Mouse (Mus musculus) liver, postnatal 0 days (tissue): ENCODE measurements around the gene Vps41. TPM values are rescaled to one million over a fixed set of nuclear protein-coding genes. Genes with fewer than 3 reads are reported as not detected.

Experiments
- ATAC-seq: fragments of 200-750 bp; cut with Nextera tagmentation; 2 replicates; pipeline ENCODE4 v1.8.0; 2017; ENCODE audit warnings: mild to moderate bottlenecking, moderate library complexity
- DNase-seq: peaks from one replicate; pipeline ENCODE4 v3.0.0-alpha.2; 2016
- H3K27ac ChIP-seq: fragments of 300-500 bp; sonication (generic); 2 replicates; pipeline ENCODE4 v1.5.1; 2014; ENCODE audit warnings: antibody characterized with exemption, moderate library complexity, mild to moderate bottlenecking, low read depth
- H3K27me3 ChIP-seq: fragments of 300-500 bp; sonication (generic); 2 replicates; pipeline ENCODE4 v1.6.1; 2014; ENCODE audit warnings: low read length, control low read depth, mixed read lengths; ENCODE audit not compliant: insufficient read depth
- H3K36me3 ChIP-seq: fragments of 300-500 bp; sonication (generic); replicated peaks from 2 replicates; pipeline ENCODE4 v1.6.1; 2014; ENCODE audit warnings: mild to moderate bottlenecking, control low read depth, low read length, moderate library complexity, mixed read lengths; ENCODE audit not compliant: insufficient read depth
- H3K4me1 ChIP-seq: fragments of 300-500 bp; sonication (generic); 2 replicates; pipeline ENCODE4 v1.6.1; 2014; ENCODE audit warnings: antibody characterized with exemption, mild to moderate bottlenecking, control low read depth; ENCODE audit not compliant: insufficient read depth
- H3K4me2 ChIP-seq: fragments of 300-500 bp; sonication (generic); 2 replicates; pipeline ENCODE4 v1.6.1; 2014; ENCODE audit warnings: low read depth, mild to moderate bottlenecking, low read length, moderate library complexity, mixed read lengths
- H3K4me3 ChIP-seq: fragments of 300-500 bp; sonication (generic); 2 replicates; pipeline ENCODE4 v1.5.1; 2014; ENCODE audit warnings: low read depth, low read length
- H3K9ac ChIP-seq: fragments of 300-500 bp; sonication (generic); replicated peaks from 2 replicates; pipeline ENCODE4 v1.6.1; 2014; ENCODE audit warnings: mild to moderate bottlenecking, moderate library complexity
- H3K9me3 ChIP-seq: fragments of 300-500 bp; sonication (generic); 2 replicates; pipeline ENCODE4 v1.6.1; 2016; ENCODE audit warnings: mild to moderate bottlenecking, control low read depth, low read length, mixed read lengths
- CTCF ChIP-seq: sonication (generic); IDR thresholded peaks from 2 replicates; pipeline ENCODE4 v1.5.1; 2016; ENCODE audit warnings: antibody characterized with exemption, low read depth
- EP300 ChIP-seq: IDR thresholded peaks from 2 replicates; pipeline ENCODE4 v1.6.1; 2016; ENCODE audit warnings: antibody characterized with exemption, low read depth, mild to moderate bottlenecking
- WGBS: fragments of 180-500 bp; shearing (Covaris S2); extraction: QIAGEN DNeasy Blood & Tissue Kit; methylation state at CpG from one replicate; pipeline ENCODE4 v1.1.7; 2014; ENCODE audit not compliant: insufficient replicate concordance; 5-methylcytosine and 5-hydroxymethylcytosine counted together
- polyA plus RNA-seq: library from polyadenylated mRNA; unstranded; fragments of >200 nt; fragmentation: Nextera tagmentation; extraction: Ambion mirVana; gene quantifications from 2 replicates; pipeline ENCODE4 v1.2.1, GENCODE M21; 2015

Gene Vps41
- polyA plus RNA-seq, 1 experiment from 2014 or later = 17.0 TPM

DNA sequence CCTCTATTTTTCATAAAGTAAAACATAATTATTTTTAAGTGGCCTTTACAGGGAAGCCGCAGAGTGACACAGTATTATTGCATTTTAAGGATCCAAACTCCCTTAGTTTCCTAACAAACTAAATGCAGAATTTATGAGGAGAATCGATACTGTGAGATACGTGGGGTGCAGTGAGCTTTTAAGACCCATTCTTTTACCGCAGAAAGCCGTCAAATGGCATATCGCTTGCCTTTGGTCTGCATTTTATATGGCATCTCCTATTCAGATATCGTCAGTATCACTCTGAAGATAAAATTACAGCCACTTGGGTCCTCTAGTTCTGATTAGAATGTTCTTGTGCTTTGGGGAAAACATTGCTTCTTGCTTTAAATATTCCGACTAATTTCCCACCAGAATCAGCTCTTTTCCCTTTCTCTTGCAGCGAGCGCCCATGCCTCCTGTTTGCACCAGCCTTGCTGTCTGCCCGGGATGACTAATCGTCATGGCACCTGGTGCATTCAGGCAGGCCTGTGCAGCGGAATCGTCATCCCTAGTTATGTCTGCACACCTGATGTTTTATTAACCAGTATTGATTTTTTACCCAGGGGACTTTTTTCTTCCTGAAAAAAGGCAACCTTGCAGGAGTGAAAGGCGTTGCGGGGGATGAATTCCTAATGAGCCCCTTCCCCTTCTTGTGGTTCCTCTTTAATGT, 26.6 kb downstream of the Vps41 start:
- TF ChIP-seq EP300 (no peak), CTCF (no peak)
- no peaks in the 10 kb centered on the region for H3K4me1 ChIP-seq
- H3K36me3 ChIP-seq = peaks cover 15% of the 10 kb centered on the region
- H3K4me3 ChIP-seq = no peak overlapping the region
- DNase-seq (peak; percentile 30), ATAC-seq (peak; percentile 66)
- WGBS = 71% methylated on average over 16 of the region's 16 CpGs
- H3K9me3 ChIP-seq = peaks cover 6% of the 10 kb centered on the region; the same call in 1 of the 2 replicates
- H3K4me2 ChIP-seq = no peak overlapping the region
- no peaks in the 10 kb centered on the region for H3K27me3 ChIP-seq
- H3K9ac ChIP-seq = no peak overlapping the region
- no peak overlapping the region for H3K27ac ChIP-seq

DNA sequence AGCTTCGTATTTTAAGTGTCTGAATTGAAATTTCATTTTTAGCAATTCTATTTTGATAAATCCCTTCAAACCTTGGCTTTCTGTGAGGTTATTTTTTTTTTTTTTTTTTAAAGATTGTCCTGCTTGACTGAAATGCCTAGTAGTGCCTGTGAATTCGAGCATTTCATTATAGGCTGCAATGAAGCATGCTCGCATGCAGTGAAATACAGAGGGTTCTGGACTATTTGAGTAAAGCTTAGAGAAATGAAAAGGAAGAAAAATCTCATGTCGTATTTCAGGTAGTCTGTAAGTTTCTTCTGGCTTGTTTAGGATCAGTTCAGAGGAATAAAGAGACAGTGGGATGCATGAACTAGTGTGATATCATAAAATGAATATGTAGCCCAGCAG, 27.2 kb downstream of the Vps41 start:
- Histone ChIP-seq H3K27me3 (no peaks in the 10 kb centered on the region), H3K9me3 (peaks cover 6% of the 10 kb centered on the region; the same call in 1 of the 2 replicates), H3K4me2 (no peak overlapping the region), H3K9ac (no peak overlapping the region), H3K36me3 (peaks cover 15% of the 10 kb centered on the region), H3K4me1 (no peaks in the 10 kb centered on the region), H3K27ac (no peak overlapping the region), H3K4me3 (no peak overlapping the region)
- DNase-seq = no peak
- 75% methylated on average over 4 of the region's 4 CpGs for WGBS
- no peak for TF ChIP-seq CTCF
- TF ChIP-seq EP300 = no peak
- no peak for ATAC-seq

DNA sequence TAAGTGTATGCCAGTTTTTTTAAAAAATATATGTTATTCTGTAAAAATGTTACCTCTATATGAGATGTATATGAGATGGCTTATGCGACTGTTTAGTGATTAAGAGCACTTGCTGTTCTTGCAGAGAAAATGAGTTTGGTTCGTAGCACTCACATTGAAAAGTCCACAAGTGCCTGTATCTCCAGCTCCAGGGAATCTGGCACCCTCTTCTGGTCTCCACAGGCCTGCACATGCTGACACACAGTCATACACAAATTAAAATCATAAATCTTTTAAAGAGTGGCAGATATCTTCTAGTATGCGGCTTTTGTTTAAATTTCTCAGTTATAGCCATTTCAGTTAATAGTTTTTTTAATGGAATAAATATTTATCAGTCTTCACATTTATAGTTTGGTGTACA, 40.9 kb downstream of the Vps41 start:
- Histone ChIP-seq H3K27me3 (no peaks in the 10 kb centered on the region), H3K36me3 (no peaks in the 10 kb centered on the region), H3K9ac (no peak overlapping the region), H3K9me3 (no peaks in the 10 kb centered on the region), H3K4me3 (no peak overlapping the region), H3K27ac (no peak overlapping the region), H3K4me1 (0 out of 2 replicates have a peak, but pooled peaks cover 3% of the 10 kb centered on the region), H3K4me2 (no peak overlapping the region)
- 83% methylated on average over 3 of the region's 3 CpGs for WGBS
- DNase-seq (no peak), ATAC-seq (no peak)
- TF ChIP-seq EP300 = no peak
- peak; percentile 48 for TF ChIP-seq CTCF

DNA sequence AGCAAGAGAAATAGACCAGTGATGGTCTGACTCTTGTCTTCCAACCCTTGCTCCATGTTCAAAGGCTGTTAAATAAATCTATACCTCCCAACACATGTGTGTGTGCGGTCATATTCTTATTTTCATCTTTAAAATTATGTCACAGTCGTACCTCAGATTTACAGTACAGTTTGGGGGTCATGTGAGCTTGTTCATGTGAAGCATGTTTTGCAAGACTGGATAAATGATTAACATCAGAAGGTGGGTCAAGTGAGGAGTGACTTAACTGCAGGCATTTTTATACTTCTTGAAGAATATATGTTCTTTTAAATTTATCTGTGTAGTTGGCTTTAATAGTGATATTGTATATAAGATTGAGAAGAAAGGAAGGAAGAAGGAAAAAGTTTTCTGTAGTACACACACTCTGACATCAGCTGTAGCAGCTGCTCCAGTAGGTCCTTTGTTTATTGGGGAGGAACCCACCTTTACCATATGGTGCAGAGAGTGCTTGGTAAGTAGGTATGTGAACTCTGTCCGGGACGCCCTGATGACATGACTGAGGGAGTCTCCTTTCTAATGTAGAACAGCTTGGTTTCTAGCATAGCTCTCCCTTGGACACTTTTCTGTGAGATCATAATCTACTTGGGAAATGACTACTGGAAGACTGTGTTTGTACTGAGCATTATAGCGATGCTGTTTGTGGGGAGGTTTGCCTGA, 42.4 kb downstream of the Vps41 start:
- no peak for DNase-seq
- H3K27me3 ChIP-seq = no peaks in the 10 kb centered on the region
- 0 out of 2 replicates have a peak, but pooled peaks cover 3% of the 10 kb centered on the region for H3K4me1 ChIP-seq
- H3K4me2 ChIP-seq = no peak overlapping the region
- 64% methylated on average over 5 of the region's 5 CpGs for WGBS
- H3K4me3 ChIP-seq = no peak overlapping the region
- H3K9ac ChIP-seq = no peak overlapping the region
- no peak for ATAC-seq
- TF ChIP-seq CTCF (no peak), EP300 (no peak)
- H3K9me3 ChIP-seq = no peaks in the 10 kb centered on the region
- no peak overlapping the region for H3K27ac ChIP-seq
- no peaks in the 10 kb centered on the region for H3K36me3 ChIP-seq

DNA sequence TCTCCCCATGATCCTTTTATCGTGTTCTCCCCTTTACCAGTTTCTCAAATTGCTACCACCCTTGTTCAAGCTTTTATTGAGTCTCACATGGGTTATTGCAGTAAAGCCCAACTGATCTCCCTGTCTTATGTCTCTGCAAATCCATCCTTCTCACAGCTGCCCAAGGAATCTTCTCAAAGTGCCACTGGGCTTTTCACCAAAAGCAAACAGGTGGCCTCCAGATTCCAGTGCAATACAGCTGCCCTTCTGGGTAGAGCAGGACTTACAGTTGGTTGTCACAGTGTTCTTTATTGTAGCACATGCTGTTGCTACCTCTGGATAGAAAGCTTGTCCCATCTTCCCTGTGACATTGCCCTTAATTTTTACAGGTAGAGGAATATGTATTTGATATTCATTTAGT, 44.4 kb downstream of the Vps41 start:
- ATAC-seq (no peak), DNase-seq (no peak)
- H3K4me2 ChIP-seq = no peak overlapping the region
- no peaks in the 10 kb centered on the region for H3K9me3 ChIP-seq
- no peaks in the 10 kb centered on the region for H3K36me3 ChIP-seq
- H3K9ac ChIP-seq = no peak overlapping the region
- H3K4me1 ChIP-seq = 0 out of 2 replicates have a peak, but pooled peaks cover 3% of the 10 kb centered on the region
- 87% methylated on average over 1 of the region's 1 CpGs for WGBS
- TF ChIP-seq CTCF (no peak), EP300 (no peak)
- no peak overlapping the region for H3K27ac ChIP-seq
- H3K4me3 ChIP-seq = no peak overlapping the region
- no peaks in the 10 kb centered on the region for H3K27me3 ChIP-seq

DNA sequence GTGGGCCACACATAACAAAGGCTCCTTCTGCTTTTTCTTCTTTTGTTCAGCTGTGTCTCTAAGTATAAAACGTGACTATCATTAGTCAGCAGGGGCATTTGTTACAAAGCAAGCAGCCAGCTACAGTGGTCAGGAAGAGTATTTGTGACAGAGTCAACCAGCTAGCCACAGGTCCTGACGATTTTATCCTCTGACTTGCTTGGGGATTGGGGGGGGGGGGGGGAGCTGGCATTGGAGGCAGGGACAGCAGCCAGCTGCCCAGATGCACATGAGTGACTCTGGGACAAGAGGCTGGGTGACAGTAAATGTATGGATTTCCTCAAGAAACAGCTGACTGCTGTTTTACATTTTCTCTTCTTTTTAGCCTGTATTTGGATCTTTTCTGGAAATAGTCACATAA, 50.8 kb downstream of the Vps41 start:
- DNase-seq (no peak), ATAC-seq (no peak)
- H3K4me3 ChIP-seq = no peak overlapping the region
- TF ChIP-seq EP300 (no peak), CTCF (no peak)
- 27% methylated on average over 2 of the region's 2 CpGs for WGBS
- no peaks in the 10 kb centered on the region for H3K4me1 ChIP-seq
- H3K9ac ChIP-seq = no peak overlapping the region
- no peaks in the 10 kb centered on the region for H3K27me3 ChIP-seq
- H3K9me3 ChIP-seq = no peaks in the 10 kb centered on the region
- H3K4me2 ChIP-seq = no peak overlapping the region
- H3K36me3 ChIP-seq = no peaks in the 10 kb centered on the region
- H3K27ac ChIP-seq = no peak overlapping the region
